Mouse (Mus musculus): ENCODE data around the gene Card11.

The Card11 gene

GRCm38 (mm10) chr5:140900866-140901265 lies 99.5 kb downstream of the Card11 start:
- DNase-seq = no peak

- no peak for DNase-seq
Measured at GRCm38 (mm10) chr5:140891080-140891479, 109.3 kb downstream of the Card11 start.

GRCm38 (mm10) chr5:140890050-140890449 lies 110.3 kb downstream of the Card11 start:
- no peak for DNase-seq

- DNase-seq = peak; percentile 49
Measured at GRCm38 (mm10) chr5:140889539-140889938, 110.8 kb downstream of the Card11 start.

GRCm38 (mm10) chr5:140887871-140888270 lies 112.5 kb downstream of the Card11 start:
- no peak for DNase-seq

GRCm38 (mm10) chr5:140884966-140885365 lies 115.4 kb downstream of the Card11 start:
- DNase-seq = no peak

GRCm38 (mm10) chr5:140882391-140882790 lies 118.0 kb downstream of the Card11 start:
- no peak for DNase-seq

- DNase-seq = no peak
Measured at GRCm38 (mm10) chr5:140880151-140880550, 120.2 kb downstream of the Card11 start.

- no peak for DNase-seq
Measured at GRCm38 (mm10) chr5:140878644-140879043, 121.7 kb downstream of the Card11 start.

- no peak for DNase-seq
Measured at GRCm38 (mm10) chr5:140873736-140874307, 126.6 kb downstream of the Card11 start.

- no peak for DNase-seq
Measured at GRCm38 (mm10) chr5:140873039-140873551, 127.3 kb downstream of the Card11 start.

- DNase-seq = no peak
Measured at GRCm38 (mm10) chr5:140872532-140873038, 127.8 kb downstream of the Card11 start.

- DNase-seq = no peak
Measured at GRCm38 (mm10) chr5:140871241-140871640, 129.1 kb downstream of the Card11 start.

- DNase-seq = peak; percentile 68
Measured at GRCm38 (mm10) chr5:140869034-140869433, 131.3 kb downstream of the Card11 start.

- peak; percentile 46 for DNase-seq
Measured at GRCm38 (mm10) chr5:140859730-140860129, 140.7 kb downstream of the Card11 start.

- DNase-seq = no peak
Measured at GRCm38 (mm10) chr5:140858335-140858734, 142.0 kb downstream of the Card11 start.

- no peak for DNase-seq
Measured at GRCm38 (mm10) chr5:140857432-140858154, 142.8 kb downstream of the Card11 start.

GRCm38 (mm10) chr5:140855909-140856530 lies 144.4 kb downstream of the Card11 start:
- DNase-seq = no peak

GRCm38 (mm10) chr5:140854700-140855099 lies 145.7 kb downstream of the Card11 start:
- DNase-seq = no peak

GRCm38 (mm10) chr5:140853723-140854122 lies 146.7 kb downstream of the Card11 start:
- DNase-seq = no peak

- no peak for DNase-seq
Measured at GRCm38 (mm10) chr5:140852435-140852996, 147.9 kb downstream of the Card11 start.

- DNase-seq = peak; percentile 35
Measured at GRCm38 (mm10) chr5:140847300-140847729, 153.1 kb downstream of the Card11 start.

- DNase-seq = no peak
Measured at GRCm38 (mm10) chr5:140841942-140842341, 158.4 kb downstream of the Card11 start.
